Mouse (Mus musculus): ENCODE measurements around the gene Cldnd1. TPM values are rescaled to one million over a fixed set of nuclear protein-coding genes. Genes with fewer than 3 reads are reported as not detected.

Cldnd1 gene
- polyA plus RNA-seq, 1 experiment from 2014 or later: 124 TPM

Small RNA genes lying within 50 kb of the gene (microRNA-seq; reads per million reads assigned to microRNA genes)
- gene Gm27564: not detected

Other genes starting within 250 kb of the Cldnd1 start
- gene St3gal6, start 203.7 kb upstream of the Cldnd1 start, polyA plus RNA-seq (2015; fragmentation: Nextera tagmentation; extraction: Ambion mirVana): 12.1 and 13.6 TPM in 2 replicates
- not detected in 2 replicates for gene Gm813, start 110.9 kb upstream of the Cldnd1 start, polyA plus RNA-seq (2015; fragmentation: Nextera tagmentation; extraction: Ambion mirVana)
- not detected in 2 replicates for gene E330017A01Rik, start 89.2 kb upstream of the Cldnd1 start, polyA plus RNA-seq (2015; fragmentation: Nextera tagmentation; extraction: Ambion mirVana)
- gene Cpox, start 57.6 kb upstream of the Cldnd1 start, polyA plus RNA-seq (2015; fragmentation: Nextera tagmentation; extraction: Ambion mirVana): 15.5 and 15.8 TPM in 2 replicates
- gene Gpr15, start 8.8 kb upstream of the Cldnd1 start, polyA plus RNA-seq (2015; fragmentation: Nextera tagmentation; extraction: Ambion mirVana): 0.13 TPM in 1 of 2 replicates, not detected in the other
- gene Olfr172, start 35.3 kb downstream of the Cldnd1 start, polyA plus RNA-seq (2015; fragmentation: Nextera tagmentation; extraction: Ambion mirVana): not detected in 2 replicates
- not detected in 2 replicates for gene Olfr173, start 72.4 kb downstream of the Cldnd1 start, polyA plus RNA-seq (2015; fragmentation: Nextera tagmentation; extraction: Ambion mirVana)
- gene Olfr175-ps1, start 98.9 kb downstream of the Cldnd1 start, polyA plus RNA-seq (2015; fragmentation: Nextera tagmentation; extraction: Ambion mirVana): not detected in 2 replicates
- gene Olfr177, start 146.9 kb downstream of the Cldnd1 start, polyA plus RNA-seq (2015; fragmentation: Nextera tagmentation; extraction: Ambion mirVana): not detected in 2 replicates
- gene Olfr178, start 164.2 kb downstream of the Cldnd1 start, polyA plus RNA-seq (2015; fragmentation: Nextera tagmentation; extraction: Ambion mirVana): not detected in 2 replicates
- gene Olfr181, start 200.8 kb downstream of the Cldnd1 start, polyA plus RNA-seq (2015; fragmentation: Nextera tagmentation; extraction: Ambion mirVana): not detected in 2 replicates
- not detected in 2 replicates for gene Olfr180, start 201.5 kb downstream of the Cldnd1 start, polyA plus RNA-seq (2015; fragmentation: Nextera tagmentation; extraction: Ambion mirVana)